Mouse (Mus musculus) erythroblast, embryonic 14.5 days (primary cell): Measurements from ENCODE around the gene Ptpn13.

Source experiments
- GATA1 ChIP-seq: IDR thresholded peaks from 2 replicates; pipeline ENCODE4 v1.6.1; 2012; ENCODE audit warnings: low read length, inconsistent platforms, mixed read lengths
- TAL1 ChIP-seq: IDR thresholded peaks from 3 replicates; pipeline ENCODE4 v1.6.1; 2012; ENCODE audit warnings: low read length, inconsistent platforms, mixed read lengths

DNA sequence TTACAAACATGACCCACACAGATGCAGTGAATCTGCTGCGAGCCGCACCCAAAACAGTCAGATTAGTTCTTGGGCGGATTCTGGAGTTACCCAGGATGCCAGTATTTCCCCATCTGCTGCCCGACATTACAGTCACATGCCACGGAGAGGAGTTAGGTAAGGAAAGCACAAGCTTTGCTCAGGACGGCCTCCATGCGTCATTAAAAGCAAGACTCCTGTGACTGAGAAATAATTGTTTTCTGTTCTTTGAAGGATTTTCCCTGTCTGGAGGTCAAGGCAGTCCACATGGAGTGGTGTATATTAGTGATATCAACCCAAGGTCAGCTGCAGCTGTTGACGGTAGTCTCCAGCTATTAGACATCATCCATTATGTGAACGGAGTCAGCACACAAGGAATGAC is 144.5 kb downstream of the Ptpn13 start:
- TF ChIP-seq TAL1: no peak
- no peak for TF ChIP-seq GATA1
